Mouse (Mus musculus) lung, postnatal 36 days (tissue): ENCODE results near the gene Tdpoz4.
"Not testable (repeated sequence)": the region's sequence is repeated elsewhere in the genome, so short reads cannot be mapped to it uniquely, and the experiment has no call there.

ENCODE experiments used
- DNase-seq: peaks from one replicate; pipeline ENCODE4 v3.0.0; 2022; ENCODE audit warnings: mixed read lengths

Tdpoz4 gene

GRCm38 (mm10) chr3:93796098-93796497 lies at the start of gene Tdpoz4:
Tdpoz4 (plus strand) TSS chr3:93796398.
- DNase-seq = not testable (repeated sequence)

- DNase-seq = not testable (repeated sequence)
Observed at GRCm38 (mm10) chr3:93754022-93754421, 42.2 kb upstream of the Tdpoz4 start.

GRCm38 (mm10) chr3:93772700-93773099 lies 23.5 kb upstream of the Tdpoz4 start, which contains the start of gene Gm5773:
Gm5773 (plus strand) TSS chr3:93773000.
- DNase-seq = not testable (repeated sequence)

- DNase-seq = not testable (repeated sequence)
Observed at GRCm38 (mm10) chr3:93813341-93813740, 17.1 kb downstream of the Tdpoz4 start.

GRCm38 (mm10) chr3:93825720-93826119 lies 29.5 kb downstream of the Tdpoz4 start, which contains the start of gene Tdpoz3:
Tdpoz3 (plus strand) TSS chr3:93826020.
- not testable (repeated sequence) for DNase-seq
